Mouse (Mus musculus) monocyte, adult 2 months (primary cell): ENCODE measurements around the gene Gm3285.

Experiments
- DNase-seq, 2 experiments: peaks; one replicate each; pipeline ENCODE4 v3.0.0; 2022; ENCODE audit warnings: low spot score in 2 of 2, low read depth in 1 of 2

The Gm3285 gene

DNA sequence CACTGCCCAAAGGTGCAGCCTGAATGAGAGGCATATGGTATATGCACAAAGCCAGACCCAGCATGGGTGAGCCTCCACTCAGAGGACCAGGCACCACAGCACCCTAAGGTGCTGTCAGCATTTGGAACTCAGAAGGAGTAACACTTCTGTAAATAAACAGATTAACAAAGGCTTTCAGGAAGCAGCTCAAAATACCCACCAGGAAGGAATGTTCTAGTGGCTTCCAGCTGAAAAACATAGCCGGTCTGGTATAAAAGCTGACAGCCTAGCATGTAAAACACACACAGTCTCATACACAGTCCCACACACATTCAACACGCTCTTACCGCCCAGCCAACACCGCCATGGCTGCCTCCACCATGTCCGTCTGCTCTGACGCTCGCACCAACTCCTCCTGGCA lies at the start of gene Gm3285:
Gm3285 (plus strand) TSS at position 301 of the 400 bp plus-strand sequence.
- DNase-seq = no peak

DNA sequence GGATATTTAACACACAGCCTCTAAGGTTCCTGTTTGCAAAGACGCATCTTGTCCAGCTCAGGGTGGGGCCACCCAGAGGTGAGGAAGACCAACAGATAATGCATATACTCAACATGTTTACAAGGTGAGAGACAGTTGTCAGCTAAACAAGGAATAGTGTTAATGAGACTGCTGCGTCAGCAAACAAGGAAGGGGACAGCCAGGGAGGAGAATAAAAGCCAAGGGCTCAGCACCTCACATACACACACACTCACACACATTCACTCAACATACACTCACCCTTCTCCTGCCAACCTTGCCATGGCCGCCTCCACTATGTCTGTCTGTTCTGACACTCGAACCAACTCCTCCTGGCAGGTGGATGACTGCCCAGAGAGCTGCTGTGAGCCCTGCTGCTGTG lies 47.4 kb upstream of the Gm3285 start, which contains the start of gene Gm2696:
Gm2696 (plus strand) TSS at position 301 of the 400 bp plus-strand sequence.
- no peak for DNase-seq

DNA sequence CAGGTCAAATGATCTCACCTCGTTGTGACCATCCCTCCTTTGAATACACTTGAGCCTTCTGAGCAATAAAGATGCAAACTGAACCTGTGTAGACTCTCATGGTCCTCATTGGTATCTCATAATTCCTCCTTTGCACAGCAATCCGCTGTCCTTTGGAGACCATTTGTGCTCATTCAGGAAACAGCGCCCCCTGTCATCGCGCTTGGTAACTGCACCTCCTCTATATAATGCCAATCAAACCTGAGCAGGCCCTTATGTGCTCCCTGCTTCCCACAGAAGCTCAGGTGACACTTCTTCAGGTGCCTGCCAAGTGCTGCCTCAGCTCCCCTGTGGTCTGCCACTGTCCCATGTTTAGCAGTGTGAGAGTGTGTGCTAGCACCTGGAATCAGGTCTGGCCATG lies 46.3 kb upstream of the Gm3285 start:
- no peak for DNase-seq

GRCm38 (mm10) chr10:77818523-77818922 lies 43.3 kb upstream of the Gm3285 start:
- no peak for DNase-seq

DNA sequence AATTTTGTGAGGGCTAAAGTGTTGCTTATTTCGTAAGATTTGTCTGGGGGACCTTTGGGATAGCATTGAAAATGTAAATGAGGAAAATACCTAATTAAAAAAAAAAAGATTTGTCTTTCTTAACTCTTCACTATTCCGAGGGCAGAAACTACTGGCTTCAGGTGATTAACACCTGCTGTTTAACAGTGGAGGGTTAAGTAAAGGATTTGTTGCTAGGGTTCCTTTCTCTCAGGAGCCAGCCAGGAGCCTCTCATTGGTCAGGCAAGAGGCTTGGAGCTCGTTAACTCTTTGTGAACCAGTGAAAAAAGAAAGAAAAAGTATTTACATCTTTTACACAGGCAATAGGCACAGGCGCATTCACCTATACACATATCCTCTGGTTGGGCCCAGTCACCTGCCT lies 42.6 kb upstream of the Gm3285 start:
- DNase-seq = no peak

DNA sequence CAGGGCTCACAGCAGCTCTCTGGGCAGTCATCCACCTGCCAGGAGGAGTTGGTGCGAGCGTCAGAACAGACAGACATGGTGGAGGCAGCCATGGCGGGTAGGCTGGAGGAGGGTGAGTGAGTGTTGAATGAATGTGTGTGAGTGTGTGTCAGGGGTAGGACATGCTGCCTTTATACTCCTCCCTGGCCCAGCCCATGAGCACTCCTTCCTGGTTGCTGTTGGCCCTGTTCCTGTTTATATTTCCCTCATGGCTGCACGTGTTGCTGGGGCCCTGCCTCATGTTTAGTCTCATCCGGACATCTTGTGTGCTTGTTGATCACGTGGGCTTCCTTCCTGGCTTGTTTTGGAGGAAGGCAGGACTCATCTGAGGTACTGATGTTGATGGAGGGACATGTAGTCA lies 34.8 kb upstream of the Gm3285 start, which contains the start of gene Krtap10-4:
Krtap10-4 (minus strand) TSS at position 145 of the 400 bp plus-strand sequence.
- DNase-seq = no peak

- DNase-seq = no peak
Measured at GRCm38 (mm10) chr10:77835647-77836046, 26.1 kb upstream of the Gm3285 start, which contains the start of gene Krtap10-10. Gene Krtap10-10 (plus strand): TSS chr10:77835947.

DNA sequence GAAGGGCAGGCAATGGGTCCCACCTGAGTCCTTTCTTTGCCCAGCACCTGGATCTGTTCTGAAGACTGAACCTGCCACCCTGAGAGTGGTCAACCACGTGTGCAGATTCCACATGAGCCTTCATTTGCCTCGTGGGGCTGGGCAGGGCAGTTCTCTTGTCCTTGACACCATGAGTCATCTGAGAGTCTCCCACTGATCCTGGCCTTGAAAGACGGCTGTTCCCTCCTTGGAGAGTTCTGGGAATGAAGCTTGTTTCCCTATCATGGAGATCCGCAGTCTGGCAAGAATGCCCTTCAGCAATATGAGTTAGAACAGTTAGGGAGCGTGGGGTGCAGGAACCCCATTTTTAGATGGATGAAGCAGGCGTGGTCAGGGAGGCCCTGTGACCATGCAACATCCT lies 22.8 kb upstream of the Gm3285 start:
- DNase-seq = no peak

DNA sequence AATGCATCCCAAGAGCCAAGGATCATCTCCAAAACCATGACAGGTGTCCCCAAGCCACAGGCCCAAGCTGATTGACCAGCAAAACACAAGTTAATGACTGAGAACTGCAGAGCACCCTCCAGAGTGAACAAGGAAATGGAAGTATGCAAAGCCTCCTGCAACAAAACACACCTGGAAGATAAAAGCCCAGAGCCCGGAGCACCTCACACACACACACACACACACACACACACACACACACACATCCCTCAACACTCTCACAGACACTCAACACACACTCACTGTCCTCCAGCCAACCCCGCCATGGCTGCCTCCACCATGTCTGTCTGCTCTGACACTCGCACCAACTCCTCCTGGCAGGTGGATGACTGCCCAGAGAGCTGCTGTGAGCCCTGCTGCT lies 15.3 kb upstream of the Gm3285 start, which contains the start of gene Gm36176:
Gm36176 (plus strand) TSS at position 301 of the 400 bp plus-strand sequence.
- DNase-seq = no peak

DNA sequence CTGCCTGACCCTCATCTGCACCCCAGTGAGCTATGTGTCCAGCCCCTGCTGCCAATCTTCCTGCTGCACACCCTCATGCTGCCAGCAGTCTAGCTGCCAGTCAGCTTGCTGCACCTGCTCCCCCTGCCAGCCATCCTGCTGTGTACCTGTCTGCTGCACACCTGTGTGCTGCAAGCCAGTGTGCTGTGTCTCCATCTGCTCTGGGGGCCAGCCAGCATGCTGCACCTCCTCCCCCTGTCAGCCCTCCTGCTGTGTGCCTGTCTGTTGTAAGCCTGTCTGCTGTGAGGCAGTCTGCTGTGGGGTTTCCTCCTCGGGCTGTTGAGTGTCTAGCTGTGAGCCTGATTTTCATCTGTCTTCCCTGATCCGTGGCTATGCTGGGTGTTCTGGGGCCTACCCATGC lies 14.8 kb upstream of the Gm3285 start:
- no peak for DNase-seq

DNA sequence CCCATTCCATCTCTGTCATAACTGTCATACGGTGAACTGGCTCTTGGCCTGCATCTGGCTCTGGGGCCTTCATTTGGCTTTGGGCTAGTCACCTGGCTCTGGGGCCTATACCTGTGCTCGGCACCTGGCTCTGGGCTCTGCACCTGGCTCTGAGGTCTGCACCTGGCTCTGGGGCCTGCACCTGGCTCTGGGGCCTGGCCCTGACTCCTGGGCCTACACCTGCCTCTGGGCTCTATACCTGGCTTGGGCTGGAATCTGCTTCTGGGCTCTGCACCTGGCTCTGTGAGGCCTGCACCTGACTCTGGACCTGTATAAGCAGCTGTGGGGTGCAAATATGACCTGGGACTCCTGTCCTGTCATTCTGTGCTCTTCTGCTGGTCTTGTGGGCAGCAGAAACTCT lies 14.2 kb upstream of the Gm3285 start:
- DNase-seq = no peak

DNA sequence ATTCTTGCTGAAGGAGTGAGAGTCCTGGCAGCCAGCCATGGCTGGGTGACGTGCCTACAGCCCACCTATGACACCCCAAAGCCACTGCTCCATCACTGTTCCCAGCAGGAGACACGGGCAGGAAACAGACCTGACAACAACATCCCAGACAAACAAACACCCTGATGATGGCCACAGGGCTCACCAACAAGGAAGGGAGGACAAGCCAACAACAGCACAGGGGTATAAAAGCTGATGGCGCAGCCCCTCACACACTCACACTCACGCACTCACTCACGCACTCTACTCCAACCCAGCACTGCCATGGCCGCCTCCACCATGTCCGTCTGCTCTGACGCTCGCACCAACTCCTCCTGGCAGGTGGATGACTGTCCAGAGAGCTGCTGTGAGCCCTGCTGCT lies 9.2 kb upstream of the Gm3285 start, which contains the start of gene Gm10318:
Gm10318 (plus strand) TSS at position 301 of the 400 bp plus-strand sequence.
- no peak for DNase-seq

DNA sequence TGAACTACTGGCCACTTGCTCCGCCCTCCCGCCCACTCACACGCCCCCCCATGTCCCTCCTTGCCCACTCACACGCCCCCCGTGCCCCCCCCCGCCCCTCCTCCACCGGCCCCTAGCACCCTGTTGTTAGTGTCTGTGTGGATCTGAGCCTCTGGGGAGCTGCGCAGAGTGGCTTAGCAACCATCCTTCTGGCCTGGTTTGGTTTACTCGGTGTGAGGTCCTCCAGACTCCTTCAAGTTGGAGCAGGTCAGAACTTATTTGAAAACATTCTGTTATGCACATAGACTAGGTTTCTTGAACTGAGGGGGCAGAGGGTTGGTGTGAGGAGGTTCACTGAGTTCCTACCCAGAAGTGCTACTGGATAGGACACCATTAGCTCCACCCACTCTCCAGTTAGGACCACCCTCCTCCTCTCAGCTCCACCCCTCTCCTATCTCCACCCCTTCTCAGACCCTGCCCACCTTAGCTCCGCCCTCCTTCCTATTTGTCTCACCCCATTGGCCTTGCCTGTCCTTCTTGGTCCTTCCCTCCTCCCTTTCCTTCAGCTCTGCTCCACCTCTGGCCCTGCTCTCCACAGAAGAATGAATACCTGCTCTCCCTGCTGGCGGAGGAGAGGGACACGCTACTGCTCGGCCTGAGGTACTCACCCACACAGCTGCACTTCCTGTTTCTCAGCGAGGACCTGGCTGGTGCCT lies 2.4 kb downstream of the Gm3285 start:
- DNase-seq = no peak

DNA sequence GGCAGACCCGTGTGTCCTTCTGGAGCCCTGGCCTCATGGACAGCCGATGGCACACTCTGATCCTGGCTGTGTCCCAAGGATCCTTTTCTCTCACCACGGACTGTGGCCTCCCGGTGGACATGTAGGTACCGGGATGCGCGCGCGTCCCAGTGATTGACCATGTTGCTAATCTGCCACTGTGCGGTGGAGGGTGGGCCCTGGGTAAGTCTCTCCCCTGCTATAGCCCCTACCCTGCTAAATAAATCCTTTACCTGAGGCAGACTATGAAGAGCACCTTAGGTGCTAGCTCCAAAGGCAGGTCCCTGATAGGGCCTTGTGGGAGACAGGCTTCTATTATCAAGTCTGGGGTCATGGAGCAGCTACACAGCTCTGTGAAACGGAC lies 3.0 kb downstream of the Gm3285 start:
- DNase-seq = no peak

DNA sequence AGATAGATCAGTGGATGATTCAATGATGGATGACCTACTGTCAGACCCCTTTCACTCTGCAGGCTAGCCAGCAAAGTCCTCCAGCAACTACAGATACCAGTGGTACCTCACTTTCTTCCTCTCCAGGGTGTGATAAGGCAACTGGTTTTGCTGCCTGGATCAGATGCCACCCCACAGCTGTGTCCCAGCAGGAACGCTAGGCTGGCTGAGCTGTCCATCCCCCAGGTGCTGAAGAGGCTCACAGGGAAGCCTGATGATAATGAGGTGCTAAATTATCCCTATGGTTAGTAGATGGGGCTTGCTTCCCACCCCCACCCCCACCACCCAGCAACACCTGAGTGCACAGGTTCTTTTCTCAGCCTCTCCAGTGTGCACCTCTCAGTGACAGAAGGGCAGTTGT lies 5.8 kb downstream of the Gm3285 start:
- no peak for DNase-seq

- DNase-seq = no peak
Measured at GRCm38 (mm10) chr10:77869651-77870050, 7.9 kb downstream of the Gm3285 start.

- no peak for DNase-seq
Measured at GRCm38 (mm10) chr10:77878985-77879384, 17.2 kb downstream of the Gm3285 start.

DNA sequence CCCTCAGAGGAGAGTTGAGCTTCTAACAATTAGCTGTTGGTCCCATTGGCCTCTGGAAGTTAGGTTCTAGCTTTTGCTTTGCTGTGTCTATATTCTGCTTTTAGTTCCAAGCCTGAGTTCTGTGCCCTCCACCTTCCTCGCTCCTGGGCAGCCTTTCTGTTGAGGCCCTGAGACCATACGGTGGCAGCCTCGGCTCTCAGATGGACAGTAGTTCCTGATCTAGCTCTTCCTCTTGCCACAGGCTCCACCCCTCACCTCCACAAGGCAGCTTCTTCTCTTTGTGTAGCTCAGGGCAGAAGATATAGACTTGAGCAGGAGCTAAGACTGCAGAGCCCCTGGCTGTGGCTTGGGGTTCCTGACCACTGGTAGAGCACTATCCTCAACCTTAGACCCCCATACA lies 18.5 kb downstream of the Gm3285 start:
- no peak for DNase-seq

DNA sequence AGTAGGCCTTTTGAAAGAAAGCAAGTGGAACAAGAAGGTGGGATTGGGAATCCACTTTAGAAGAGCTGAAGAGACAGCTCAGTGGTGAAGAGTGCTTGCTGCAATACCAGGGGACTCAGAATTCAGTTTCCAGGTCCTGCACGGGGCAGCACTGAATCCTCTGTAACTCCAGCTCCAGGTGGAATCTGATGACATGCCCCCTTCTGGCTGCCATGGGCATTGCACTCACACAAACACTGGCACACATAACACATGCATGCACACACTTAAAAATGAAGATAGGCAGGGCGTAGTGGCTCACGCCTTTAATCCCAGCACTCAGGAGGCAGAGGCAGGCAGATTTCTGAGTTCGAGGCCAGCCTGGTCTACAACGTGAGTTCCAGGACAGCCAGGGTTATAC lies 20.8 kb downstream of the Gm3285 start:
- DNase-seq = no peak

GRCm38 (mm10) chr10:77886007-77886747 lies 24.4 kb downstream of the Gm3285 start:
- no peak for DNase-seq

GRCm38 (mm10) chr10:77890987-77891565 lies 29.3 kb downstream of the Gm3285 start:
- no peak for DNase-seq

- DNase-seq = no peak
Measured at GRCm38 (mm10) chr10:77895562-77895961, 33.8 kb downstream of the Gm3285 start.
